Mouse (Mus musculus) lung, adult 2 months (tissue): ENCODE results near the gene Adipoq. TPM values are rescaled to one million over a fixed set of nuclear protein-coding genes. Genes with fewer than 3 reads are reported as not detected.

Source experiments
- DNase-seq: peaks from one replicate; pipeline ENCODE4 v3.0.0; 2022
- H3K4me1 ChIP-seq: fragments of 200-500 bp; 2 replicates; pipeline ENCODE4 v1.6.1; 2011; ENCODE audit warnings: low read length; ENCODE audit not compliant: control insufficient read depth, insufficient read depth
- H3K4me3 ChIP-seq: fragments of 200-500 bp; replicated peaks from 2 replicates; pipeline ENCODE3; 2011; ENCODE audit warnings: low read depth, mild to moderate bottlenecking, control low read depth, low read length; ENCODE audit errors: extremely low read depth
- CTCF ChIP-seq: fragments of 200-500 bp; IDR thresholded peaks from 2 replicates; pipeline ENCODE4 v1.5.1; 2011; ENCODE audit warnings: mild to moderate bottlenecking, low read length, control low read depth; ENCODE audit not compliant: insufficient read depth
- POLR2A ChIP-seq: fragments of 200-500 bp; IDR thresholded peaks from 2 replicates; pipeline ENCODE4 v1.6.1; 2011; ENCODE audit warnings: low read depth, mild to moderate bottlenecking, control low read depth, low read length, borderline replicate concordance; ENCODE audit errors: extremely low read depth
- WGBS: fragments of 180-500 bp; shearing (Covaris S2); methylation state at CpG from one replicate; pipeline ENCODE4 v1.1.7; 2018; 5-methylcytosine and 5-hydroxymethylcytosine counted together
- polyA plus RNA-seq: library from polyadenylated mRNA; depleted of rRNA; stranded (reverse); fragments of >200 nt; gene quantifications from 2 replicates; pipeline ENCODE4 v1.2.3, GENCODE M21; 2012; rRNA removed

The Adipoq gene
- polyA plus RNA-seq, 1 experiment = 19.3 TPM

DNA sequence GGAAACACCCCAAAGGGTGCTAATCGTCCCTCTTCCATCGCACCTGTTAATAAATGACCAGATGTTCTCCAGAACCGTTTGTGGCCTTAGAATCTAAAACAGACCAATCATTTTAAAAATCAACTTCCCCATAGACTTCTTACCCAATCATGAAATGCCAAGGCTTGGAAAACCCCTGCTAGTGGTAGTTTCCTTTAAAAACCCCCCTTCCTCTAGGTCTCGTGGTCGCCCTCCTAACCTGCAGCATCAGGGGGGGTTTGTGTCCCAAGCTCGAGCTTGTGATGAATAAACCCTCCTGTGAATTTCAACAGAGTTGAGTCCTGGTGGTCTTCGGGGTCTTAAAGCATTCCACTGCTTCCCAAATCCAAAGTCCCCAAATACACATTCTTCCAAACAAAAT is 41.6 kb downstream of the Adipoq start:
- Histone ChIP-seq H3K4me1 (no peaks in the 10 kb centered on the region), H3K4me3 (no peak overlapping the region)
- WGBS = 74% methylated on average over 7 of the region's 7 CpGs
- no peak for DNase-seq
- TF ChIP-seq CTCF = no peak
- no peak for TF ChIP-seq POLR2A

DNA sequence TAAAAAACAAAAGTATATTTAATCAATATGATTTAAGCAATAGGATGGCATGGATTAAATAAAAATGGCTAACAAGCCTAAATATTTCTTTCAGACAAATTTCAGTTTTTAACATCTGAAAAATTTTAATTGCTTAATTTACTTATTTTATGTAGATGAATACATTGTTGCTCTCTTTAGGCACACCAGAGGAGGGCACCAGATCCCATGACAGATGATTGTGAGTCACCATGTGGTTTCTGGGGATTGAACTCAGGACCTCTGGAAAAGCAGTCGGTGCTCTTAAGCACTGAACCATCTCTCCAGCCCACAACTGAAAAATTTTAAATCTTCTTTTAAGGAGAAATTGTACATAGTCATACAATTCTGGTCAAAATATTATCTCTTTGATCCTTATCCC is 43.3 kb downstream of the Adipoq start:
- TF ChIP-seq CTCF = no peak
- TF ChIP-seq POLR2A = no peak
- Histone ChIP-seq H3K4me1 (no peaks in the 10 kb centered on the region), H3K4me3 (no peak overlapping the region)
- WGBS = 79% methylated on average over 1 of the region's 1 CpGs
- no peak for DNase-seq

DNA sequence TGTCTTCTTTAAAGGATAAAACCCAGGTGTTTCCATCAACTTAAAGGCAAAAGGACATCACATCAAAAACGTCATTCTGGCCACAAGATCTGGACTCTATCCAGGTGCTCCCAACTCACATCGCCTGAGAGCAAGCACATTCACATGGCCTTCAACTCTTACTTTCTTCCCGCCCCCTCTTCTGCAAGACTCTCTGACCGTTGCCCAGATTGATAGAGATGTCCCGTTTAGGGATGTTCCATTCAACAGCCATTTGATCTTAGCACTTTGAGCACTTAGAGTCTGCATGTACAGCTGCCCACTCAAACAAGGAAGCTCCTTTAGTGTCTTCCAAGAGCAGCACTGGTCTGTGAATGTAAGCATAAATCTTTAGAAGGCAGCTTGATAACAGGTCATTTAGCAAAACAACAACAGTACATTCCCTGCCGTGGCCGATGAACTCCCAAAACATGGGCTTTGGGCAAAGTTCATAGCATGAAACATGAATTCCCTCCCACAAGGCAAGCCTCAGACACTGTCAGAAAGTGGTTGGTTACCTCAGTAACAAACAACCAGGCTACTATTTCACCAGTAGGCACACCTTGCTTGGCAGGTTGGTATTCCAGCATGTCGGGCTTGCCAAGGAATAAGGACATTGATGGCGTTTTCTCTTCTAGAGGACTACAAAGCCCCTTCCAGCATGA is 45.4 kb downstream of the Adipoq start:
- no peak for DNase-seq
- TF ChIP-seq POLR2A = no peak
- no peaks in the 10 kb centered on the region for H3K4me1 ChIP-seq
- H3K4me3 ChIP-seq = no peak overlapping the region
- 74% methylated on average over 9 of the region's 9 CpGs for WGBS

DNA sequence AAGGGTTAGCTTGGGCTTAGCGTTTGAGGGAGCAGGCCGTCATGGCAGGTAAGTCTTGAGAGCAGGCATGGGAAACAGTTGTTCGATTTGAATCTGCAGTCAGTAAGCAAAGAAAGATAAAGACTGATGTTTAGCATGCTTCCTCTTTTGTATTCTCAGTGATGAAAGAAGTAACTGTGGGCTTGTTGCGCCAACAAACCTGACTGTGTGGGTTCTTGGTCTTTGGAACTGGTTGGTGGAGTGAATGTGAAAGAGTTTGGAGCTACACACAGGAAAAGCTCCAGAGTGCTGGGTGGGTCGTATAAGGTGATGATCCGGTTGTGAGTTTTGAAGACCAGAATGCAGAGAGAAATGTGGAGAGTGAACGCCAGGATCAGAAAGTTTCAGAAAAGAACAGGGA is 49.3 kb downstream of the Adipoq start:
- Histone ChIP-seq H3K4me1 (no peaks in the 10 kb centered on the region), H3K4me3 (no peak overlapping the region)
- no peak for DNase-seq
- WGBS = 76% methylated on average over 7 of the region's 7 CpGs
- TF ChIP-seq CTCF (no peak), POLR2A (no peak)

DNA sequence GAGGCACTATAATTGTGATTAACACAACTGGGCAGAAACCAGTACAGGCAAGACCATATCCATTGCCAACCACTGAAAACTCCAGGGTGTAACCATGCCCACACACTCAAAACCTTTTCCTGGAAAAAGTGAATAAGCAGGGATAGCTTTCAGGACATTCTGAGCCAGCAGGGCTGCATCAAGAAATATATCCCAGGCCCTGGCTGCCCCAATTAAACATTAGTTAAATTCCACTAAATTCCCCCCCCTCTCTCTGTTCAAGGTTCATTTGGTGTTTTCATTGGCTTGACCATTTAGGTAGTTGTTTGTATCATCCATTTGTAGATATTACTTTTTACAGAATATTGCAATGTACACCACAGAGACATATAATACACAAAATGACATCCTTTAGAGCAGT is 50.0 kb downstream of the Adipoq start:
- no peak for DNase-seq
- no peaks in the 10 kb centered on the region for H3K4me1 ChIP-seq
- no peak overlapping the region for H3K4me3 ChIP-seq
- no peak for TF ChIP-seq POLR2A
- TF ChIP-seq CTCF = no peak

DNA sequence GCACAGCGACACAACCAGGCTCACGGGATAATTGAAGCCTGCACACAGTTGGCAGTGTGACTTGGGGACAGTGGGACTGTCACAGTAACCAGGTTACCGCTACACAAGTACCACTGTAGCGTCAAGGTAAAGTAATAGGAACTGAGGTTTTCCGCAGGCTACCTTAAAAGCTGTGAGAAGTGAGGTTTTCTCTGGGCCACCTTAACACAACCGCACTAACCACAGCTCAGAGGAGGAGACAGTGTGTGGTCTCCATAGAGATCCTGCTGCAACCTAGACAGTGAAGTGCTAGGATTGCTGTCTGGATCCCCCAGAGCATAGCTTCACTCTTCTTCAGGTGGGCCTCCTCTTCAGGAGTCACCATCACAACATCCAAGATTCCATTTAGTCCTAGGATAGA is 50.5 kb downstream of the Adipoq start:
- Histone ChIP-seq H3K4me3 (no peak overlapping the region), H3K4me1 (no peaks in the 10 kb centered on the region)
- WGBS = 90% methylated on average over 6 of the region's 6 CpGs
- TF ChIP-seq POLR2A (no peak), CTCF (no peak)
- no peak for DNase-seq

DNA sequence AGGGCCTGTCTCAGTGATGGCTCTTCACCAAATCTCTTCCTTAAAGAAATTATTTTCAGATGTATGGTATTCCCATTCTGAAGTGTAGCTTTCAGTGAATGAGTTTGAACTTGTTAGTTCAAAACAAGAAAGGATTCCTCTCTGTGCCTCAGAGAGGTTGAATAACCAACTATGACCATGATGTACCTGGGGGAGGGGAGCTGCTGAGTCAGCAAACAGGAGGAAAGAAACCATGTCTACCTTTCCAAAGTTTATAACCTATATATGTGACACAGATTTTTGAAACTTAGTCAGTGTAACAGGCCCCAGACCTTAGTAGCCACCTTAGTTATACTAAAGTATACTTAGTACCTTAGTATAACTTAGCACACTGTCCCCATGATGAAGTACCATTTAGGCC is 55.2 kb downstream of the Adipoq start:
- Histone ChIP-seq H3K4me3 (no peak overlapping the region), H3K4me1 (no peaks in the 10 kb centered on the region)
- TF ChIP-seq CTCF (no peak), POLR2A (no peak)
- DNase-seq = no peak

Other genes with a start within 250 kb of the Adipoq start
- 4.1 and 20.9 TPM in 2 replicates for gene Fetub, start 228.2 kb upstream of the Adipoq start, polyA plus RNA-seq
- gene Hrg, start 195.5 kb upstream of the Adipoq start, polyA plus RNA-seq = 0.22 TPM in 1 of 2 replicates, not detected in the other
- gene Kng2, start 117.1 kb upstream of the Adipoq start, polyA plus RNA-seq = 0.51 TPM in 1 of 2 replicates, not detected in the other
- 0.12 and 0.14 TPM in 2 replicates for gene Kng1, start 88.7 kb upstream of the Adipoq start, polyA plus RNA-seq
- gene Eif4a2, start 39.1 kb upstream of the Adipoq start, polyA plus RNA-seq = 71.3 and 141 TPM in 2 replicates
- 0.15 and 0.57 TPM in 2 replicates for gene Rfc4, start 18.8 kb upstream of the Adipoq start, polyA plus RNA-seq
- gene St6gal1, start 78.2 kb downstream of the Adipoq start, polyA plus RNA-seq = 22.1 and 28.0 TPM in 2 replicates